Mouse (Mus musculus) heart, embryonic 13.5 days (tissue): Measurements from ENCODE around the gene Fbxl17. TPM values are rescaled to one million over a fixed set of nuclear protein-coding genes. Genes with fewer than 3 reads are reported as not detected.

Source experiments
- ATAC-seq: fragments of 200-750 bp; cut with Nextera tagmentation; 2 replicates; pipeline ENCODE4 v1.8.0; 2017; ENCODE audit warnings: moderate TSS enrichment; ENCODE audit not compliant: insufficient number of reproducible peaks, low FRiP score, low TSS enrichment; ENCODE audit errors: extremely low read depth
- H3K27ac ChIP-seq: fragments of 300-500 bp; sonication (generic); replicated peaks from 2 replicates; pipeline ENCODE4 v1.5.1; 2015; ENCODE audit warnings: moderate library complexity, mild to moderate bottlenecking, inconsistent platforms
- H3K27me3 ChIP-seq: fragments of 300-500 bp; sonication (generic); replicated peaks from 2 replicates; pipeline ENCODE4 v1.6.1; 2015; ENCODE audit warnings: mild to moderate bottlenecking, inconsistent platforms
- H3K36me3 ChIP-seq: fragments of 300-500 bp; sonication (generic); 2 replicates; pipeline ENCODE4 v1.6.1; 2015; ENCODE audit warnings: mild to moderate bottlenecking, inconsistent platforms
- H3K4me1 ChIP-seq: fragments of 300-500 bp; sonication (generic); 2 replicates; pipeline ENCODE4 v1.6.1; 2015; ENCODE audit warnings: inconsistent platforms
- H3K4me2 ChIP-seq: fragments of 300-500 bp; sonication (generic); 2 replicates; pipeline ENCODE4 v1.6.1; 2015; ENCODE audit warnings: inconsistent platforms, mild to moderate bottlenecking, moderate library complexity
- H3K4me3 ChIP-seq: fragments of 300-500 bp; sonication (generic); 2 replicates; pipeline ENCODE4 v1.5.1; 2015; ENCODE audit warnings: moderate library complexity, mild to moderate bottlenecking, inconsistent platforms
- H3K9ac ChIP-seq: fragments of 300-500 bp; sonication (generic); 2 replicates; pipeline ENCODE4 v1.6.1; 2015; ENCODE audit warnings: inconsistent platforms, mild to moderate bottlenecking, moderate library complexity
- H3K9me3 ChIP-seq: fragments of 300-500 bp; sonication (generic); 2 replicates; pipeline ENCODE4 v1.6.1; 2016; ENCODE audit warnings: inconsistent platforms
- WGBS: fragments of 180-500 bp; shearing (Covaris S2); methylation state at CpG from one replicate; pipeline ENCODE4 v1.1.7; 2015; ENCODE audit warnings: mixed read lengths; 5-methylcytosine and 5-hydroxymethylcytosine counted together
- microRNA-seq: library from miRNA; unstranded; fragments of <30 nt; microRNA quantifications from one replicate; pipeline ENCODE4, GENCODE M21; 2016
- polyA plus RNA-seq: library from polyadenylated mRNA; unstranded; fragments of >200 nt; fragmentation: Nextera tagmentation; extraction: Ambion mirVana; gene quantifications from 2 replicates; pipeline ENCODE4 v1.2.1, GENCODE M21; 2015

Gene Fbxl17
- polyA plus RNA-seq, 1 experiment from 2014 or later: 6.3 TPM

DNA sequence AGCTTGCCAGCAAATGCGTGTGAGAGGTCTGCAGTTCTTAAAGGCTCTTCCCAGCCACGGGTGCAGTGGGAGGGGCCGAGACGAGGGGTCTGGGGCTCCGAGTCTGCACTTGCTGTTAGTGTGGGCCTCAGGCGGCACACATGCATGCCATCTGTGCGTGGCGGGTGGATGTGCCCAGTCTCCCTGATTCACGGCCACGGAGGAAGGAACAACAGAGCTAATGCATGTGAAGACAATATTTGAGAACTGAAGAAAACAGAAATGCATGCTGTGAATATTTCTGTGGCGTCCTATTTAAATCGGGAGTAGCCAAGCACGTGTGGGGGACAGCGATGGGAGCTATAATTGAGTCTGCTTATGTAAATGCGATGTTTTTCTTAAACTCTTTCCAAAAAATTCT lies 474.6 kb downstream of the Fbxl17 start:
- H3K4me3 ChIP-seq: no peak overlapping the region
- no peak overlapping the region for H3K9ac ChIP-seq
- no peaks in the 10 kb centered on the region for H3K9me3 ChIP-seq
- H3K36me3 ChIP-seq: no peaks in the 10 kb centered on the region
- H3K4me2 ChIP-seq: no peak overlapping the region
- no peak overlapping the region for H3K27ac ChIP-seq
- ATAC-seq: no peak
- no peaks in the 10 kb centered on the region for H3K27me3 ChIP-seq
- H3K4me1 ChIP-seq: 0 out of 2 replicates have a peak, but pooled peaks cover 10% of the 10 kb centered on the region
- WGBS: 58% methylated on average over 15 of the region's 15 CpGs

DNA sequence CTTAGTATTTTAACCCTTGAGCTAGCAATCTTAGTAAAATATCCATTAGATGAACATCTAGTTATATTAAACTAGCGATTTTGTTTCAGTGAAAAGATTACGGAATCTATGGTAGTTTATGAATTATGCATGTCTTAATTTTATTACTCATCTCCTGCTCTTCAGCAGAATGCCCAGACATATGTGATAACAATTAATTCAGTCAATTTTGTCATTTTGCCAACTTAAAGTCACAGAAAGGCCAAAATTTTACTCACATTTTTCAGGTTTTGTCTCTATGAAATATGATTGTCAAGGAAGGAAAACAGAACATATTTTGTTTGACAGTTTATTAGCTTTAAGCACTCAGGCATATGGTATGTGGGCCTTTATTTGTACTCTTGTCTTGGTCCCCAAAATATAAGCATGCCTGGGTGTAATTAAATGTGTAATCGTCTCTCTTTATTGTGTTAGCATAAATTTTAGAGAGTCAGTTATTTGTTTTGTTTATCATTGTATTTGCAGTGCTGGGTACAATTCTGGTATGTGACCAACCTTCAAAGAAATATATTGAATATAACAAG lies 482.1 kb downstream of the Fbxl17 start:
- H3K4me1 ChIP-seq: no peaks in the 10 kb centered on the region; the same call in 1 of the 2 replicates
- H3K4me3 ChIP-seq: no peak overlapping the region
- H3K9ac ChIP-seq: no peak overlapping the region
- H3K27ac ChIP-seq: no peak overlapping the region
- 87% methylated on average over 3 of the region's 3 CpGs for WGBS
- ATAC-seq: no peak
- no peak overlapping the region for H3K4me2 ChIP-seq
- no peaks in the 10 kb centered on the region for H3K9me3 ChIP-seq
- no peaks in the 10 kb centered on the region for H3K27me3 ChIP-seq
- no peaks in the 10 kb centered on the region for H3K36me3 ChIP-seq

DNA sequence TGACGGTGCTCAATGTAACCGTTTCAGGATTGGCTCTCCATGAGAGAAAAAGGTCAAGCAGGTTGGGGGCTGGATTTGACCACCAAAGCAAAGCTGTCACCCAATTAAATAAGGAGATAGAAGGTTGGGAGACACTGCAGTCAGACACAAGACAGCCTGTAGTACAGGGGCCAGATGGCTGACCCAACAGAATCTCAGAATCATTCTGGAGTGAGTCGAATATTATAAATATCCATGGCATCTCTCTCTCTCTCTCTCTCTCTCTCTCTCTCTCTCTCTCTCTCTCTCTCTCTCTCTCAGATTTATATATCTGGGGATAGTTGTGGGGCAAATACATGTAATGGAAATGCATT lies 487.3 kb downstream of the Fbxl17 start:
- Histone ChIP-seq H3K27ac (peak overlapping the region; percentile 78), H3K4me3 (no peak overlapping the region), H3K36me3 (no peaks in the 10 kb centered on the region), H3K9ac (no peak overlapping the region), H3K4me1 (peaks cover 23% of the 10 kb centered on the region), H3K9me3 (no peaks in the 10 kb centered on the region), H3K27me3 (no peaks in the 10 kb centered on the region), H3K4me2 (no peak overlapping the region)
- ATAC-seq: no peak
- 36% methylated on average over 3 of the region's 3 CpGs for WGBS

DNA sequence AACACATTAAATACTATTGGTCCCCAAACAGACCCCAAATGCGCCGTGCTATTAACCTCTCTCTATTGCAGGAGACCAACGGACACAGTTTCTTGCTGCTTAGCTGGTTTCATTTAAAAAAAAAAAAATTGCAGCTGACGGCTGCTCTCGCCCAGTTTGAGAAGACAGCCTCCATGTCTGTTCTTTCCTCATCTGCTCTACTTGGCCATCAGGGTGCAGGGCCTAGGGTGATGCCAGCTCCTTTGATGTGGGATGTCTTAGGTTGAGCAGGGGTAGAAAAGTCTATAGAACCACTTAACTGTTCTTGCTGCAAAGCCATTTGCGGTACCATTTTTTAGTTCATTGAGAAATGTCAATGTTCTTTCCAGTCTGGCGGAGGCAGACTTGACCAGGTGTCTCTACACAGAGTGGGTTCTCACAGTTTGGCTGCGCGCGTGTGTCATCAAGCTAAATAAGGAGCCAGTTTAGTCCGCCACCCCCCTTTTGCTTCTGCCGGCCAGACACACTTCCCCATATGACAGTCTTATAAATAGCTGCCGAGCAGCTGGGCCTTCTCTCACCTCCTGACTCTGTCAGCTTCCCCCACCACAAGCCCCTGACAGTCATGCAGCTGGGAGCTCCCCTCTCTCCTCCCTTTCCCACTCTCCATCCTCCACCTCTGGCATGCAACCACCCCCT lies 487.8 kb downstream of the Fbxl17 start:
- peak; percentile 77; the same call in 1 of the 2 replicates for ATAC-seq
- no peaks in the 10 kb centered on the region for H3K36me3 ChIP-seq
- peaks cover 23% of the 10 kb centered on the region for H3K4me1 ChIP-seq
- no peaks in the 10 kb centered on the region for H3K27me3 ChIP-seq
- no peak overlapping the region for H3K4me3 ChIP-seq
- H3K27ac ChIP-seq: peak overlapping the region; percentile 78
- no peaks in the 10 kb centered on the region for H3K9me3 ChIP-seq
- WGBS: 48% methylated on average over 13 of the region's 13 CpGs
- H3K4me2 ChIP-seq: 0 out of 2 replicates have a peak overlapping the region, but pooled peaks have one; percentile 8
- no peak overlapping the region for H3K9ac ChIP-seq

DNA sequence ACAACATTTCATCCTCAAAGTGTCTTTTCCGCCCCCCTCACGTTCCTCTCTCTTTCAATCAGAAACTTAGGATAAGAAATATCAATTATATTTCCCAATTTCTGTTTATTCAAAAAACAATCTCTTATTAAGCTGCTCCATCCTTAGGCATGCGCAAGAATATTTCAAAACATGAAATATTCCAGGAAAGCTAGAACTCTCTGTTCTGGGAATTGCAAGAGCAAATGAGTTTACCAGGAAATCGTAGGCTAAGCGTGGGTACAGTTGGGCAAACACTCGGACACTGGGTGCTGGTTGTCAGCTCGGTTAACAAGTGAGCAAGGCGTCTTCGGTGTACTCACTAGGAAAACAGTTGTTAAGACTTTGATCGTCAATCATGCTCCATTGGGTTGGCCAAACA lies 489.0 kb downstream of the Fbxl17 start:
- H3K27me3 ChIP-seq: no peaks in the 10 kb centered on the region
- WGBS: 88% methylated on average over 10 of the region's 10 CpGs
- H3K9ac ChIP-seq: no peak overlapping the region
- no peaks in the 10 kb centered on the region for H3K36me3 ChIP-seq
- ATAC-seq: no peak
- peaks cover 23% of the 10 kb centered on the region for H3K4me1 ChIP-seq
- no peak overlapping the region for H3K4me3 ChIP-seq
- no peaks in the 10 kb centered on the region for H3K9me3 ChIP-seq
- H3K4me2 ChIP-seq: no peak overlapping the region
- H3K27ac ChIP-seq: no peak overlapping the region

DNA sequence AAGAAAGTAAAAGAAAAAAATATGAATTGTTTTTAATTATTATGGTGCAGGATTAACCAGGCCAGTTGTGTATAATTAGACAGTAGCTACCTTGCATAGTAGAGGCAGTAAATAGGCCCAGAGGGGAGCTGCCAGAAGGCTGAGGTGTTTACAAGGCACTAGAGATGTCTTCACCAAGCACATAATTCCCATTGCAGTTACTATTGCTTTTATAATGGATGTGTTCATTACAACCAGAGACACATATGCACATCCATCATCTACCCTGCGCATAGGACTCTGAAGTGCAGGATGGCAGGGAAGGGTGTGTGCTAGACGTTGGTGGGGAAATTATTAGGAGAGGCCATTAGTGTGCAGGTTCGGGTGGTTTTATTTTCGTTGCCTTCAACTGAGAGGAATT lies 491.0 kb downstream of the Fbxl17 start:
- no peaks in the 10 kb centered on the region for H3K36me3 ChIP-seq
- H3K9ac ChIP-seq: no peak overlapping the region
- WGBS: 65% methylated on average over 4 of the region's 4 CpGs
- no peak overlapping the region for H3K4me3 ChIP-seq
- H3K9me3 ChIP-seq: no peaks in the 10 kb centered on the region
- H3K4me1 ChIP-seq: peaks cover 23% of the 10 kb centered on the region
- no peak overlapping the region for H3K27ac ChIP-seq
- H3K4me2 ChIP-seq: no peak overlapping the region
- no peaks in the 10 kb centered on the region for H3K27me3 ChIP-seq
- ATAC-seq: no peak

DNA sequence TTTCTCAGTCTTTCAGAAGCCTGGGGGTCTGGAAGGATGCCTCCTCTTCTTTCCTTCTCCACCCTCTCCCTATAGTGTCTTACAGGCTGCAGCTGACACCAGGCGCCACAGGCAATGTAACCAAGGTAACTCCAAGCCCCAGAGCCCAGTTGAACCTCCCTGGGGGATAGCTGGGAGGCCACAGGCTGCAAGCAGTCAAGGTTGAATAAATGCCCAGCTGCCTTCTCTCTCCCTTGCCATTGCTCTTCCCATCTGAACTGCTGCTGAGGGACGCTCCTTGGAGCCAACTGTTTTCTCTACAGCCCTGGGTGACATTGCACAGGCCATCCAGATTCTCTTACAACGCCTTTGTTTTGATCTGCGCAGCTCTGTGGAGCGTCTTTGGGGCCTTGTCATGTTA lies 491.5 kb downstream of the Fbxl17 start:
- 43% methylated on average over 5 of the region's 5 CpGs for WGBS
- Histone ChIP-seq H3K27ac (no peak overlapping the region), H3K4me1 (peaks cover 23% of the 10 kb centered on the region), H3K36me3 (no peaks in the 10 kb centered on the region), H3K9ac (no peak overlapping the region), H3K9me3 (no peaks in the 10 kb centered on the region), H3K4me3 (no peak overlapping the region), H3K27me3 (no peaks in the 10 kb centered on the region), H3K4me2 (no peak overlapping the region)
- no peak for ATAC-seq

DNA sequence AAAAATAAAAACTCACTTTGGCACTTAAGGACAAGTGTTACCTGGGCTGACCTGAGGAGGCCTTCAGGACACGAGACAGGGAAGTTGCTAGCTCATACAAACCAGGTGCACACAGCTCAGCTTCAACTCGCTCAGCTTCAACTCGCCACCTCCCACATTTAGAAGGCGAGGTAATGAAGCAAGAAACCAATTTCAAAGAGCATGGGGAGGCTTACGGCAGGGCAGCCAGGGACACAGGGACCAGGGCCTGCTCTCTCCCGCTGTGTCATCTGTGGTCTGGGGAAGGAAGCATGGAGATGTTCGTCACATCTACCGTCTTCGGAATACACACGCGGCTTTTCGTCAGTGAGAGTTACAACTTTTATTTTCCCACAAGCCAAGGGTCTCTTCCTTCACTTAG lies 491.9 kb downstream of the Fbxl17 start:
- WGBS: 76% methylated on average over 12 of the region's 12 CpGs
- Histone ChIP-seq H3K9ac (no peak overlapping the region), H3K4me2 (no peak overlapping the region), H3K9me3 (no peaks in the 10 kb centered on the region), H3K36me3 (no peaks in the 10 kb centered on the region), H3K27ac (no peak overlapping the region), H3K4me3 (no peak overlapping the region), H3K27me3 (no peaks in the 10 kb centered on the region), H3K4me1 (peaks cover 23% of the 10 kb centered on the region)
- no peak for ATAC-seq

Small RNAs within 50 kb of the gene (microRNA-seq; reads per million reads assigned to microRNA genes)
- gene Gm24813: not detected
